Mouse (Mus musculus) adipocyte (in vitro differentiated cells): ENCODE data around the gene Prpsap1.
"Not testable (repeated sequence)": the region's sequence is repeated elsewhere in the genome, so short reads cannot be mapped to it uniquely, and the experiment has no call there.

Experiments
- DNase-seq: peaks from one replicate; pipeline ENCODE4 v3.0.0-alpha.2; 2016; ENCODE audit warnings: low spot score

Prpsap1 gene

GRCm38 (mm10) chr11:116429862-116430613, 64.0 kb downstream of the Prpsap1 start:
- DNase-seq, result no peak

DNA sequence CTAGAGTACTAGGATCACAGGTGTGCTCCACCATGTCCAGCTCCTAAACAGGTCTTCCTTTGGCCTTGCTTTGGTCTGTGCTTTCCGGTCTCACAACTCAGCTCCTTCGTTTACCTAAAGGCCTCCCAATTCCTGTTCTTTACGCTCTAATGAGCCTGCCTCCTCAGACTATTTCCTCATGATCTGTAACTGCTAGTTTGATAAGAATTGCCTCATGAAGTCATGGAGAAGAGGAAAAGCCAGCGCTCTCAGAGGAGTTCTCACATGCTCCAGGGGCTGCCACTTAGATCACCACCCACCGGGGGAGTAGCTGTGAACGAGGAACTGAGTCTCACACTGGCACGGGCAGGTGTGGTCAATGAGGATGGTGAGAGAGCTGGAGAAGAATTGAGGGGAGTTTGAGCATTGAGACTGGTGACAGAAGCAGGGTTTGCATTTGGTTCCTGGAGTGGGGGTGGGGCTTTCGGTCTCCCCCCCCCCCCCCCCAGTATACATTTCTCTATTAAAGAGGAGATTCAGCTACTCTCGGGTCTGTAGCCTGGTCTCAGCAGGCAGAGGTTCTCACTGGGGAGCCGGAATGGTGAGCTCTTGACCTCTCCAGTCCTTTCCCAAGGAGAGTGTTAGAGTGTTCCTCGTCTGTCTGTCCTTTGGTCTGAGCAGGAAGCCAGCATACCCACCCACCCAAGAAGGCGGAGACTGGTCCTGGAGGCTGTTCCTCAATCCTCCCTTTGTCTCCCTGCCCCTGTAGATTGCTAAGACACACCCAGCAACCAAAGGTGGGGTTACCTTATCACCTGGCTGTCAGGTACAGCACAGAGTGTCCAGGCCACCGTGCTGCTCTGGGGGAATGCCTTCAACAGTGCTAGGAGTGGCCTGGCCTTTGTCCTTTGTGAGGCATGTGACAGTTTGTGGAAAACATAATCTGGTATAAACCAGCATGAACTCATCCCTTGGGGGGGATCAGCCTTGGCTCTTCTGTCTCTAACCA, 64.8 kb downstream of the Prpsap1 start:
- DNase-seq, result no peak

DNA sequence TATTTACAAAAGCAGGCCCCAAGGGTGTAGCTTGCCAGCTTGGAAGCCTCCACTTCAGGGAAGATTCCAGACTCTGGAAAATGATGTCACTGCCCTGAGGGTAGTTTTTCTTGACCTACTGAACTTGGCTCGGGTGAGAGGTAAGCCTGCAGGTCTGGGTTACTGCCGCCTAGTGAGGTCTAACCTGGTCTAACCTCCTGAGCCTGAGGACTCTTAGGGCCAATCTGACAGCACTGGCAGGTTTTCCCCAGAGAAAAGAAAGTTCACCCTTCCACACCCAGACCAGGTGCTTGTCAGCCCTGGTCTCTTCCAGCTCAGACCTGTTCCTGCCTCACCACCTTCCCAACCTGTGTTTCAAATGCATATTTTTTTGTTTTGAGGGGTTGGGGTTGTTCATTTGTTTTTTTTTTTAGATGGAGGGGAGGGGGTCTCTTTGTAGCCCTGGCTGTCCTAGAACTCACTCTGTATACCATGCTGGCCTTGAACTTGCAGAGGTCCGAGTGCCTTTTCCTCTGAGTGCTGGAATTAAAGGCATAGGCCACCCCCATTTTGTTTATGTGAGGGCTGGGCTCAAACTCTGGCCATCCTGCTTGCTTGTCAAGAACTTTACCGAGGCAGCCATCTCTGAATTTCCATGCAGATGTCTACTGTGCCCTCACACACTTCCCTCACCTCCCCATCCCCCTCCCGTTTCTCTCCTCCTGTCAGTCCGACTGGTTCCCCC, 67.0 kb downstream of the Prpsap1 start:
- no peak for DNase-seq

- not testable (repeated sequence) for DNase-seq
Observed at GRCm38 (mm10) chr11:116426328-116426727, 67.7 kb downstream of the Prpsap1 start.

DNA sequence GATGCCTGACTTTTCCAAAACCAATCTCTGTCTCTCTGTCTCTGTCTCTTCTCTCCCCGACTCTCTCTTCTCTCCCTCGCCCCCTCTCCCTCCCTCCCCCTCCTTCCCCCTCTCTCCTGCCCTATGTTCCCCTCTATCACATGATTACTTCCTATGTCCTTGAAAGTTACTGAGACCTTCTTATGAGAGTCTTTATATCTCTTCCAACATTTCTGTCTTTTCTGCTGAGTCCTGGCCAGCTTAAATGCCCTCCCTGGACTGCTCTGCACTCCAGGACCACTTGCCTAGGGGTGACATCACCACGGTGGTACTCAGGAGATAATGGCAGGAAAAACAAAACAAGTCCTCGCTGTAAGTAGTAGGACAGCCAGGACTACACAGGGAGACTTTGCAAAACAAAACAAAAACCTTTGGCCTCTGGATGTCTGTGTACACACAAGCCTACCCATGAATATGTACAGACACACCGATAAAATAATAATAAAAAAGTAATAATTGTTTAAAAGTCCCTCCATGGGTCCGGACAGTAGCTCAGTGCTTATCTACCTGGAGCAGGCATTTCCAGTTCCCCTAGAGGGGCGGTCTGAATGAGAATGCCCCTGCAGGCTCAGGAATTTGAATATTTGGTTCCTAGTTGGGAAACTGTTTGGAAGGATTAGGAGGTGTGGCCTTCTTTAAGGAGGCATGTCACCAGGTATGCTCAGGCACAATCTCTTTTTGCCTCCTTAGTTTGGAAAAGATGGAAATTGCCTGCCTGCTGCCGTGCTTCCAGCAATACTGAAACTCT, 69.2 kb downstream of the Prpsap1 start:
- DNase-seq, result no peak

DNA sequence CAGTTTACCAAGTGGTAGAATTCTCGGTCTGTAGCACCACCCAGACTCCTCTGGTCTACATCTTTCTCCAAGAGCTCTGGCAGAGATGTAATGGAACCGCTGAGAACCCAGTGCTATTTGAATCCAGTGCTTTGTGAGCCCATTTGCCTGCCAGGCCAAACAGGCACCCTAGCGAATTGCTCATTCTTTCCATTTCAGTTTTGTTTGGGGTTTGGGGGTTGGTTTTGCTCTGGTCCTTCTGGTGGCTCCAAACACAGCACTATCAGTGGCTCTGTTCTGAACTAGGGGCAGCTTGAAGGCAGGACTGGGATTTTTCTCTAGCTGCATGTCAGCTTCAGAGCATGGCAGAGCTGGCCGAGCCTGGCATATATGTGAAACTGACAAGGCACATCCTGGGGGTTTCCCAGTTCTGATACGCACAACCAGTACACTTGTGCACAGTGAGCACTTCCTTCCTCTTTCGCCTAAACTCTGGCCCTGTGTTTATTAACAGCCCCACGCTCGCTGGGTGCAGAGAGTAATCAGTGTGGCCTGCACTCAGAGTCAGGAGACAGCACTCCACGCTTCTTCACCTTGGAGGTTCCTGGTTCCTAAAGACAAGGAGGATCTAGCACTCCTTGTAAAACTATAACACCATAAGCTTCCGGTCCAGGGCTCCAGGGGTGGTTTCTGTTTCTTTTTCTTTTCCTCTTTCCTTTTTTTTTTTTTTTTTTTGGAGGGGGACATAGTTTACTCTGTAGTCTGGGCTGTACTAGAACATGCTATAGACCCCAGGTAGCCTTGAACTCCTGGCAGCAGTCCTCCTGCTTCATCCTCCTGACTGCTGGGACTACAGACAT, 70.0 kb downstream of the Prpsap1 start:
- DNase-seq, result no peak

DNA sequence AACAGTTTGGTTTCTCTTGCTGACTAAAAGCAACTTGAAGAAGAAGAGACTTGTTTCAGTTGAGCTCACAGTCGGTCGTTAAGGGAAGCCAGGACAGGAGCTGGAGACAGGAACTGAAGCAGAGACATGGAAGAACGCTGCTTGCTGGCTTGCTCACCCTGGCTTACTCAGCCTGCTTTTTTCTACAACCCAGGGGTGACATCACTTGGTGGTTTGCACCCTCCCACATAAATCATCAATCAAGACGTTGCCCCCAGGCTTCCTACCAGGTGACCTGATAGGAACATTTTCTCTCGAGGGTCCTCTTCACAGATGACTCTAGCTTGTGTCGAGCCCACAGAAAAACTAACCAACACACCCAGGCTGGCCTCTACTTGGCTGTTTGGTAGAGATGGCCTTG, 70.8 kb downstream of the Prpsap1 start:
- DNase-seq, result no peak

DNA sequence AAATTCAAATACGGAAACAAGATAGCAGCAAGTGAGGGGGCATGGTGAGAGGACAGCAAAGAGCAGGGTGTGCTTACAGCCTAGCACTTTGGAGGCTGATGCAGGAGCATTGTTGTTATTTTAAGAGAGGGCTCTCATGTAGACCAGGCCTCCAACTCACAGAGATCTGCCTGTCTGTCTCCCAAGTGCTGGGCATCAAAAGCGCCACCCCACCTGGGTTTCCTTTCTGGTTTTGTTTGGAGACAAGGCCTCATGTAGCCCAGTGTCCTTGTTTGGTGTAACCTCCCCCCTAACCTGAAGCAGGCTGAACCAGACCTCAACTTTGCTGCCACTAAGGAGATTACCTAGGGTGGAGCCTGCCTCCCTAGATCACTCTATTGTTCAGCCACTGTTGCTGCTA, 71.4 kb downstream of the Prpsap1 start:
- no peak for DNase-seq

DNA sequence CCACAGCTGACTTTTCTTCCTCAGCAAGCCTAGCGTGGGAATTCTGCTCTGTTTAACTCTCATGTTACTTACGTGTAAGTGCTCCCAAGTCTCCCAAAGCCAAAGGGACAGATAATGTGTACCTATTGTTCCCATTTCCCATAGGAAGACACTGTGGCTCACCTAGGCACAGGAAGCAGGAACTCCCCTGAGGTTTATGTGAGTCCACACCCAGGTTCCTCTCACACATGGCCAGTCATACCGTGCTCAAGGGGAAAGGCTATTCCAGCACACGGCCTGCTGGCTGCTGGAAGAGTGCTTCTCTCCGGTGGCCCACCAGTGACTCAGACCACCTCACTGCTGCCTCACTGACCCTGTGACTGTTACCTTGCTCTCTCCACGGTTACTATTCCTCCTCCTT, 72.9 kb downstream of the Prpsap1 start:
- no peak for DNase-seq
